Mouse (Mus musculus) cerebellum, adult 9-11 months (tissue): ENCODE data around the gene Sf3b6.
"Not testable (repeated sequence)": the region's sequence is repeated elsewhere in the genome, so short reads cannot be mapped to it uniquely, and the experiment has no call there.

ENCODE experiments used
- DNase-seq: peaks from one replicate; pipeline ENCODE4 v3.0.0; 2022

Gene Sf3b6

DNA sequence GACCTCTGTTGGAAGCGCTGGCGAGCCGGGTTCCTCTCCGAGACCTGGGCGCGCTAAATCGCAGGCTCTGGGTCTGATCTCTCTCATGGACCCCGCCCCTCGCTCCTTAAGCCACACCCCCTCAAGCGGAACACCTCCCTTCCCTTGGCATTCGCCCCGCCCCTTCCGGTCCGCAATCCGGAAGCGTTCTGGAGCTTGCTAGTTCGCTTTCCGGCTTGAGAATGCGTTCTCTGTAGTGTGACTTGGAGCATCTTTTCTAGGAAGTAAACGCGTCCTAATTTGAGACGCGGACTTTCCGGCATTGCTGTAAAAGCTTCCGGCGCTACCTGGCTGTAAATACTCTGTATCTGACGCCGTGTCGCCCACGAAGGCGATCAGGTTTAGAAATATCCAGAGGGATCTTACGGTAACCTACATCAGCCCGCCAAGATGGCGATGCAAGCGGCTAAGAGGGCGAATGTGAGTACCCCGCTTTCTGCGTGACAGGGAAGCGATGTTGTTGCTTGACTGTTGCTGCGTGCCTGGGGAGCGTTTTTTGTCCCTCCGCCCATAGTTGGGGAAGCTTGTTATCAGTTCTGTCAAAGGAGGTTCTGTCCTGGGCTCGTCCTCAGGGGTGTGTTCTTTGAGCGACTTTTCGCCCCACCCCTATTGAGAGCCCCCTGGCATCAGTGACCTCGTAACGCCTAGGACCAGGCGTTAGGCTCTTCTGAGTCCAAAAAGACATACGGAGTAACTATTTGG lies at the start of gene Sf3b6:
TSS of gene Sf3b6 (plus strand) at position 184 of the 741 bp plus-strand sequence.
- peak; percentile 98 for DNase-seq

DNA sequence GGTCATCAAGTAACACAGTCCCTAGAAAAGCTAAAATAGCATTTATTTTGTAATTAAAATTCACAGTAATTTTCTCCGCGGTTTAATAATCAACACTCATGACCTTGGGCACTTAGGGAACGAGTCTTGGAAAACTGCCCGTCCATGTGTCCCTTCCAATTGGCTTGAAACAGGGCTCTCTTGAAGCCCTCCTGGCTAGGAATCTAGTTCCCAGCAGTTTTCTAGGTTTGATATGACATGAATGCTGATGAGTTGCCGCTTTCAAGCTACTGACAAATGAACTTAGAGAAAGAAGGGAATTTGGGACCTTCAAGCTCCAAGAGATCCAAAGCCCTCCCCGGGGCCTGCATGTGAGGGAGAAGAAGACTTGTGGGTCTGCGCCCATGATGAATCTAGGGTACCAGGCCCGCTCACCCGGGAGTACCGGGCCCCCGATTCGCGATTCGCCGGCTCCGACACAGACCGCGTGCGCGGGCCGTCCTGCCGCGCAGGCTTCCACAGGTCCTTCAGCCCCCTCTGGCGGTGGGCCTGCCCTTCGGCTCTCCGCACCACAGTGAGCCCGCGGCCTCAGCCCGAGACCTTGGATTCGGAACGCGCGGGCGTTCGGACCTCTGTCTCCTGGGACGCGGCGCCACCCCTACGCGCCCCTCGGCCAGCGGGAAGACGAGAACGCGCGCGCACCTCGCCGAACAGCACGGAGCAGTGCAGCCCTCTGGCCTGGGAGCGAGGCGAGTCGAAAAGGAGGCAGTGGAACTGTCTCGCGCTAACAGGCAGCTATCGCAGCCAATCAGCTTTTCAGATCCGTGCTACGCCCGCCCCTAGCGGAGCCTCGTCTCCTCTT lies 48.6 kb upstream of the Sf3b6 start, which contains the start of the genes Pfn4 and Fam228b:
TSS of gene Pfn4 (plus strand) at position 531 of the 841 bp plus-strand sequence.
TSS of gene Fam228b (minus strand) at position 776 of the 841 bp plus-strand sequence.
- DNase-seq, result peak; percentile 97

DNA sequence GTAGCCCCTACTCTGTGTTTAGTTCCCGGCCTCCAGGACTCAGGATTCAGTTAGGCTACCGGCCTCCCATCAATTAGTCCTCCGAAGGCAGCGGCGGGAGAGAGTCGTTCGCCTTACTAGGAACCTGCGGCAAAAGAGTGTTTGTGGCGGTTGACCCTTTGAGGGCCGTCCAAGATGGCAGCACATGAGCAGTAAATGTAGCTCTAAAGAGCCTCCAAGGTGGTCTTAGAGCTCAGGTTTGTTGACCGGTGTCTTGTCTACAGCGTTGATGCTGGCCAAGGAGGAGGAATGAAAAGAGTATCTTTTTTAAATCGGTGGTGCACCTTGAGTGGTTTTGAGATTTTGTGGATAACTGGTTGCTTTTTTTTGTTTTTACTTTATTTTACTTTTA lies 48.0 kb upstream of the Sf3b6 start:
- no peak for DNase-seq

DNA sequence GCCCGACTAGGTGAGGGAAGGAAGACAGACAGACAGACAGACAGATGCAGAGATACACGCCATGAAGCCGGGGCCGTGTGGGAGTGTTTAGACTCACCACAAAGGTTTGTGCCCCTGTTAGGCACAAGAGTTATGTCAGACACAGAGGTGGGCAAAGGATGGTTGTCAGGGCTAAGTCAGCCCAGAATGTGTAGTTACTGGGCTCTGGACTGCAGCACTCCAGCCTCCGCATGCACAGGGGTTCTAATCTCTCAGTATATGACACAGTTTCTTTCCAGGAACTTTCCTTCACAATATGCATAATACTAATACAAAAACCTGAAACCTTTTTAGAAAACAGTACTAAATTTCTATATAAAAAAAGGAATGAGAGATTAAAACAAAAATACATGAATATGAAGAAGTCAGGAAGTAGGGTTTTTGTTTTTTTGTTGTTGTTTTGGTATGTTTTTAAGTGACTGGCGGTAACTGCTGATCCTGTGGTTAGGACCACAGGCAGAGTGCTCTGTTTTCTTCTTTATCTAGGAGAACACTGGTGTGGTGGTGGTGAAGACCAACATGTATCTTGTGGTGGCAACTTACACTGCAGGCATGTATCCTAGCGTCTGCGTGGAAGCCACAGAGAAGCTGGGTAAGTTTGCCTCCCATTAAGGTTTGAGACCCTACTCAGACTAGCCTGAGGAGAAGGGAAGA lies 42.3 kb upstream of the Sf3b6 start:
- no peak for DNase-seq

DNA sequence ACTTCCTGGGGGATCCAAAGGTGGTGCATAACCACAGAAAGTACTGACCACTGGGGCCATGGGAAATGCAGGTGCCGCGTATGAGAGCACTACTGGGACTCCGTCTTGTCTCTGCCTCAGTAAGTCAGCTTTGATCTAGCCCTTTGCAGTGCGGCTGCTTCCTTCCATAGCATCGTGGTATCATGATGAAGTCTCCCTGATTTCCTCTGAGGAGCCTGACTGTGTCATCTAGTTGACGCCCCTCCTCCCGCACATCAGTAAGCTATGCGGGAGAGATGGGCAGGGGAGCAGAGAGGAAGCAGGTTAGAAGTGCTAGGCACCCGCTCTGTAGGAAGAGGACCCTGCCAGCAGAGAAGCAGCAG lies 41.8 kb upstream of the Sf3b6 start:
- DNase-seq, result no peak

DNA sequence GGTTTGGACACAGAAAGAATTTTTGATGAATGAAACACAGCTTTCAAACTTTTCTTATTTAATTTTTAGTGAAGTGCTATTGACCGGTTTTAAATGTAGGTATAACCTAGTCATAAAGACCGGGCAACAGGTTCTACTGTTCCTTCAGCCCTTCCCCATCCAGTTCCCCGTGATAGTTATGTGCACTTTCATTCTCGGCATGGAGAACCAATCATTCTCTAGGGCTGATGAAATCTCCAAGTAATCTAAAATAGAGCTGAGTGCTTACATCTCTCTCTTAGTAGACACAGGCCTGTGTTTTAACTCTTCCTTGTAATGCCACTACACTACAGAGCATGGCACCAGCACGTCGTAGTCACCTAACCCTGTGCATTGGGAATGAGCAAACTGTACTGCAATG lies 39.6 kb upstream of the Sf3b6 start:
- no peak for DNase-seq

DNA sequence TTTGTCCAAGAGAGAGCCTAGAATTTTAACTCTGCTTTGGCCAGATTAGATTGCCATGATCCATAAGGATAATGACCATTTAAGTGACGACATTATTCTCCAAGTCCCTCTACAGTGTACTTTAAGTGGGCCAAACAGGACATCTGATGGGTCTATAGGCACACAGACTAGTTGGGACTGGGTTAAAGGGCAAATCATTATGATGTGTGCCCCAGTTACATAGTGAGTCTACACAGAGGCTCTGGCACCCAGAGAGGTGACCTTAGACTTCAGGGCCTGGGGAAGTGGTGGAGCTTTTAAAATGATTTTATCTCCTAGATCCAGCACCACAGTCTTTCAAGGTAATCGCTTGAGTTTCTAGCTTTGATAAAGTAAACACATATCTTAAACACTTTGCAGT lies 37.1 kb upstream of the Sf3b6 start:
- no peak for DNase-seq

DNA sequence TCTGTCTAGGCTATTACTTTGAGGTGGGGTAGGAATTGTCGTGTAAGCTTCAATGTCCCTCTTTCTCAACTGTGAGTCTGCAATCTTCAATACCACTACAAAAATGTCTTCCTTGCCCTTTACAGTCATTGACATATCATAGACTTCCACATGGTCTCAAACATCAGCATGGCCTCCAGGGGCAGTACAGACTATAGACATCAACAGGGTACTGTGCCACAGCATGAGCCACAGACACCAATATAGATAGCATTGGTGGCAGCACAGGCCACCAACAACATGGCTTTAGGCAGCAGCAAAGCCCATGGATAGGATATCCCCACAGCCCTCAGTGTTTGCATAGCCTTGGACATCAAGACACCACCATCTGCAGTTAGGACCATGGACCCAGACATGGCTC lies 36.1 kb upstream of the Sf3b6 start:
- no peak for DNase-seq

DNA sequence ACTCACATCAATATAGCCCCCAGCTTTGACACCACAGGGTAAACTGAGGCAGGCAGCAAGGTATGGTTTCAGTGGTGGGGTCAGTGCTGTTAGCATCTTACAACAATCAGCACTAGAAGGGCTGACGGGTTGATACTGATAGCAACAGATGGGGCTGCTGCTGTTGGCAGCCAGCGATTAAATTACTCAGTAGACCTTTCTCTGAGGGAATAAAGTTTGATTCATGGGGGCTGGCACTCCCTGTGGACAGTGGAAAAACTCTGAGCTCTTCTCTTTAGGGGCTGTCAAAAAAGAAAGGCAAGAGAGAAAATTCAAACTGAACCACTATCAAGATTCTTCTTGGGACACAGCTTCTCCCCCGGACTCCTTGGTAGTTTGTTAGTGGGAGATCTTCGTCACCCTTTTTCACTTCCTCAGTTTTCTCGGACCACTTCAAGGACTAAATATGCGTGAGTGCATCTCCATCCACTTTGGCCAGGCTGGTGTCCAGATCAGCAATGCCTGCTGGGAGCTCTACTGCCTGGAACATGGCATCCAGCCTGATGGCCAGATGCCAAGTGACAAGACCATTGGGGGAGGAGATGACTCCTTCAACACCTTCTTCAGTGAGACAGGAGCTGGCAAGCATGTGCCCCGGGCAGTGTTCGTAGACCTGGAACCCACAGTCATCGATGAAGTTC lies 35.5 kb upstream of the Sf3b6 start:
- DNase-seq, result peak; percentile 50

DNA sequence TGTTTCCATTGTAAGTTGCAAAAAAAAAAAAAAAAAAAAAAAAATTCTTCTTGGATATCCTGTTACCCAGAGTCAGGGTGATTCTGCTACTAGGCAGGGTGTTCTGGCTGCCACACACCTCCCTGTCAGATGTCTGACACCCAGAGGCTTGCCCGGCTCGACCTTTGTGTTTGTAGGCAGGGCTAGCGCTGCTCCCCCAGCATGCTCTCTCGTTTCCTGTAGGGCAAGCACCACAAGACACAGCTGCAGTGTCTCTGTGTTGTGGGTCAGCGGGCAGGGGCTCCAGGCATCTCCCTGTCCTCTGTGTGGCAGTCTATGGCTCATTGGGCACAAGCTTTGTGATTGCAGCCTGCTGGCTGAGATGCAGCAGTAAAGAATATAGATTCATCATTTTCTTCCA lies 33.7 kb upstream of the Sf3b6 start:
- no peak for DNase-seq

DNA sequence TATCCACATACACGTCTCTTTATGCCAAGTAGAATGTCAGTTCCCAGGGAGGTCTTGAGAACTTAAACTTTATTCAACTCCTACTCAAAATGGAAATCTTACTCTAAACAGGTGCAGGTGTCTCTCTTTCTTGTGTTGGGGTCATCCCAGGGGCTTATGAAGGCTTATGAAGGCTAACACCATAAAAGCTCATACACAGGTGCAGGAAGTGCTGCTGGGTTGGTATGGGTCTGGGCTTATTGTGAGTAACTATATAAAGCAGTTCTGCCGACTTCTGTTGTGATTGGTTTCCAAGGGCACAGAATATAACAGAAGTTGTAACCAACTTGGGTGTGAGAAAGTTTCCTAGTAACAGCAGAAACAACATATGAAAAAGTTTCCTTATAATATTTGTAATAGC lies 32.9 kb upstream of the Sf3b6 start:
- no peak for DNase-seq

DNA sequence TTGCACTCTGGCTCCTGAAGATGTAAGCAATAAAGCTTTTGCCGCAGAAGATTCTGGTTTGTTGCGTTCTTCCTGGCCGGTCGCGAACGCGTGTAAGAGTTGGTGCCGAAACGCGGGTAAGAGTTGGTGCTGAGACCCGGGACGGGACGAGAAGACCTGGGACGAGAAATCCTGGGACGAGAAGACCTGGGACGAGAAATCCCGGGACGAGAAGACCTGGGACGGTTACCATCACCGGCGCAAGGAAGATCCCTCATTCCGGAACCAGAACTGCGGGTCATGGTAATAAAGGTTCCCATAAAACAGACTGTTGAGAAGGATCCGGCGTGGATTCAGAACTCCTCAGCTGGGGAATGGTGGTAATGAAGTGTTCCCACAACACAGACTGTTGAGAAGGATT lies 29.2 kb upstream of the Sf3b6 start:
- not testable (repeated sequence) for DNase-seq

DNA sequence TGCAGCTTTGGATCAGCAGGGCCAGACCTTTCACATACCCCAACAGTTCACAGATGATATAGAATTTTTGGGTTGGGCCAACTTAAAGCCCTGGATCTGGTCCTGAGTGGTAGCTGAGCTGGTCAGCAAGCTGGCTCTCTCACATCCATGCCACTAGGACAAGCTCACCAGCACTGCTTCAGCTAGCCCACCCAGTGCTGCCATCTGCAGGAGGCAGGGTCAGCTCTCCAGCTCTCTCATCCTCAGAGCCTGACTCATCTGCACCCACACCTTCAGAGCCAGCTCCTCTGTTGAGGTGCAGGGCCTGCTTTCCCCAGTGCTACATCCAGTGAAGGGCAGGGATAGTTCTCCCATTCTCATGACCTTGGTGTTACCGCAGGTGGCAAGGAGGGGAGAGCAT lies 23.6 kb upstream of the Sf3b6 start:
- no peak for DNase-seq

DNA sequence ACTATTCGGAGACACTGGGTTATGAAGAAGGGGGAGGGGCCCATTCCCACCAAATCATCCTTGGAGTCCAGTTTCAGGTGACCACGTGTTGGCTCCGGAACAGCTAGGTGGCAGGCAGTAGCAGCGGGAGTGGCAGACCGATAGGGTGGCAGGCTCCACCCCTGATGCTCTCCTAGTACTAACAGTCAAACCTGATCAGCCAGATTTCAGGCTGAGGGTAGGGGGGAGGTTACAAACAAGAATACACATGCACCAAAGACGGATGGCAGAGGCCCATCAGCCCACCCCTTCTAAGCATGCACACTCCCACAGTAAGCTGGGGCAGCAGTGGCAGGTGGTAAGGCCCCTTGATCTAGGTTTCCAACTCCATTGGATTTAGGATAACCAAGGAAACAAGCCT lies 19.9 kb upstream of the Sf3b6 start:
- DNase-seq, result not testable (repeated sequence)

DNA sequence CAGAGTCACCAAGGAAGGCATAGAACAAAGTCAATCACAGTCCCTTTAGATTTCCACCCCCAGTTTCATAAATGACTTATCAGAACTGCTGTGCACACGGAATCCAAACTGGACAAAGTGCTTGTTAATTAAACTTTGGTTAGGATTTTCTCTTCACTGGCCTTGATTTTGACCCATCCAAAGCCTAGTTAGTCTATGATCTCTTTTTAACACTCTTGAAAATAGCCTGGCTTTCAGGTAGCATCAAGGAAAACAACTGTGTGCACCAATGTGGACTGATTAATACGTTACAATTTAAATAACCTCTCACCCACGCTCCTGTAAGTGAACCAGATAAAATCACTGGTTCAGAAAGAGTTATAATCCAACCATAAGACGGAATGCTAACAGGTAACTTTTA lies 6.3 kb upstream of the Sf3b6 start:
- no peak for DNase-seq

DNA sequence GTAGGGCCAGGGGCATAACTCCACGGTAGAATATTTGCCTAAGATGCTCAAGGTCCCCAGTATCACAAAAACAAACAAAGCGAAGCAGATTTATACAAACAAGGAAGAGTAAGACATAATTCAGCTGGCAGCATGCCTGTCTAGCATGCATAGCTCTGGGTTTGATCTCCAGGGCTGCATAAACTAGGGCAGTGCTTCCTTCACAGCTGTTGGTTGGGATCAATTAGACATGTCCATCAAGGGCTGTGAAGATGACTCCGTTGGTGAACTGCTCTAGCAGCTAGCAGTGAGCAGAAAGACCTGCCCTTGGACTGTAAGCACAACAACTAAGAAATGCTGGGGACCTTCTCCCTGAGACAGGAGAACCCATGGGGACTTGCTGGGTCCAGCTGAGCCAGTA lies 5.6 kb upstream of the Sf3b6 start:
- no peak for DNase-seq

DNA sequence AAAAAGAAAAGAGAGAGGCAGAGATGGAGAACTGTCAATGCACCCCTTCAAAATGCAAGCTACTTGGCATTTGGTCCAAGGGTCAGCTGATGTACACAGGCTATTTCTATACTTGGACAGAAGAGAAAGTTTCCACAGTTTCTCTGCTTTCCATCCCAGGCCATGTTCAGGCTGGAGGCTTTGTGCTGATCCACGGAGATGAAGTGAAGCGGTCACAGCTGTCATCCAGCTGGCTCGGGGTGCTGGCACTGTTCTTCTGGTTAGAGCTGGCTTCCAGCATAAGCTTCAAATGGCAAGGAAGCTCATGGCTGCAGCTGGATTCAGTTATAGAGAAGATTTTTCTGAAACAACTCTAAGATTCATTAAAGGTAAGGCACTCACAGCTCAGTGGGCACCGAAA lies 3.7 kb upstream of the Sf3b6 start:
- DNase-seq, result no peak

DNA sequence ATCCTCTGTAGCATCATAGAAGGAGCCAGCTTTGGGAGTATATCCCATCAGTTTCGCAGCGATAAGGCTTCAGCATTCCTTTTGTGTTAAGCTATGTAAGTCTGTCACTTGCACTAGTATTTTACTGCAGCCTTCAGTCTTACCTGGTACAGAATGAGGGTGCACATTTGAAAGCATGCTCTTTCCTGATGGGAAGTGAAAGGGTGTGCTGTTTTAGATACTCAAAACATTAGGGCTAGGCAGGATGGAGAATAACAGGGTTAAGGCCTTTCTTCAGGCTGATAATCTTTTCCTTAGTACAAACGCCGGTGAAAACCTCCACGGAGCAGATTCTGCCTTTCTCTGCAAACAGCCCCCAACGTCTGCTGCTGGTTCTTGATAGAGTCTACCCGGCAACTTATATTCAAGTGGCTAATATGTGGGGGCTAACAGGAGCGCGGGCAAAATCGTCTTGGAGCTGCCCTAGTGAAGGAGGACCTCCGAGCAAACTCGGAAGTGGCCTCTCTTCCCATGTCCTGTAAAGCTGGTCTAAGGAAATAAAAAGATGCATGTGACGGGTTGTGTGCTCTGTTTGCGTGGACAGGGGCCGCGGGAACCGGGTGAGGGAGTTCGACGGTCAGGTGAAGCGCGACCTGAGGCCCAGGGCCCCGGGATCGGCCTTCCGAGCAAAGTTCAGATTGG lies 524 bp upstream of the Sf3b6 start:
- no peak for DNase-seq

DNA sequence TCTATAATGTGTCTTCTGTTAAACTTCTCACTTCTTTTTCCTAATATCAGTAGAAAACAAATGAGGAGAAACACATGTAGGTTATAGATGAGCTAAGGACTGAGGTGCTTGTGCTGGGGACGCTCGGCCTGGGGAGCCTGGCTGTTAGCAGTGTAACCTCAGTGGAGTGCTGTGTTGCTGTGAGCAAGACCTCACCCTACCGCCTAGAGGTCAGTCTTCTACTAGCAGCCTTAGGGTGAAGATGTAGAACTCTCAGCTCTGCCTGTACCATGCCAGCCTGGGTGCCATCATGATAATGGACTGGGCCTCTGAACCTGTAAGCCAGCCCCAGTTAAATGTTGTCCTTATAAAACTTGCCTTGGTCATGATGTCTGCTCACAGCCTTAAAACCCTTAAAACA lies 9.9 kb downstream of the Sf3b6 start:
- DNase-seq, result no peak

DNA sequence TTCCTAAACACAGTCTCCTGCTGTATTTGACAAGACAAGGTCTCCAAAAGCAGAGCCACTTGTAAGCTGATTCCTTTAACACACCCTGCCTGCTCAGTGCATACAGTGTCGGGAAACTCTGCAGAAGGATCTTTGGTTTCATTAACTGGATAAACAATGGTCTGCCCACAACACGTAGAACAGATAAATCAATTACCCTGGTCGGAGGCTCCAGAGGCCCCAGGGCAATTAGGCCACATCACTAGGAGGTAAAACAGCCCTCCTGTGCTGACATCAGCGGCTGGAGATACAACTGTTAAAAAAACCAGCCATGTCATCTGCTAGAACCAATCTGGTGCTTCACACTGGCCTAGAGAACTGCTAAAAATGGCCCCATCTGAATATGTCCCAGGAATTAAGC lies 19.6 kb downstream of the Sf3b6 start:
- DNase-seq, result no peak

DNA sequence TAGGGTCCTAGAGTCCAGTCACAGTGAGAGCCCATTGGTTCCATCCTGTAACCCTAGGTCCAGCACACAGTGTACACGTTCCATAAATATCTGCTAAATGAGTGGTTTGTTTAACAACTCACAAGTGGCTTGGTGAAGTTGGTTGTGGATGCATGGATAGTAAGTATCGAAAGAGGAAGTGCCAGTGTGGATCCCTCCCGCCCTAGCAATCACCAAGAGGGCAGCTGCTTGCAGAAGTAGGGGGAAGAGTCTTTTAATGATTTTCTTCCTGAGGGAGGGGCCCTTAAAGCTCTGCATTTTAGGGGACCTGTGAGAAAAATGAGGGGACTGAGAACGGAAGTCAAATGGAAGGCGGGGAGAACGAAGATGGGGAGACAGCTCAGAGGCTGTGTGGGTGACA lies 22.7 kb downstream of the Sf3b6 start:
- no peak for DNase-seq

DNA sequence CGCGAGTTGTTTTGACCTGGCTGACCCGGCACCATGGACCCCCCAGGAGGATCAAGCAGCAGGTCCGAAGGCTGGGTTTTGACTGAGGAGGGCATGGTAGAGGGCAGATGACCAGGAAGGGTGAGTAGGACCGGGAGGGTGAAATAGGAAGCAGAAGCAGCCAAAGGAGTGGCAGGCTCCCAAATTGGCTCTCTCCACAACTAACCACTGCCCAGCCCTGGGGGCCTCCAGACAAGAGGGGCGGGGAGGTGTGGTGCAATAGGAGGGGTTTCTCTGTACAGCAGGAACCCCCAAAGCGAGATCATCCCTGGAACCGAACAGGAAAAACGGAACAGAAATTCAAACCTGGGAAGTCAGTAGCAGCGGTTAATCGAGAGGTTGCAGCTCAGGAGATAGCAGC lies 23.4 kb downstream of the Sf3b6 start:
- peak; percentile 63 for DNase-seq
